Mouse (Mus musculus) stomach, embryonic 14.5 days (tissue): ENCODE results near the gene Aqp1. TPM values are rescaled to one million over a fixed set of nuclear protein-coding genes. Genes with fewer than 3 reads are reported as not detected.

Source experiments
- ATAC-seq: fragments of 200-750 bp; cut with Nextera tagmentation; 2 replicates; pipeline ENCODE4 v1.8.0; 2017; ENCODE audit warnings: low read depth, moderate TSS enrichment; ENCODE audit not compliant: insufficient number of reproducible peaks, insufficient read depth, low FRiP score
- H3K27ac ChIP-seq: fragments of 300-500 bp; sonication (generic); 2 replicates; pipeline ENCODE4 v1.5.1; 2014; ENCODE audit warnings: mild to moderate bottlenecking, low read length, moderate library complexity, mixed read lengths
- H3K27me3 ChIP-seq: fragments of 300-500 bp; sonication (generic); 2 replicates; pipeline ENCODE4 v1.6.1; 2014; ENCODE audit warnings: low read length, control low read depth, mixed read lengths; ENCODE audit not compliant: control insufficient read depth, insufficient read depth
- H3K36me3 ChIP-seq: fragments of 300-500 bp; sonication (generic); 2 replicates; pipeline ENCODE4 v1.6.1; 2014; ENCODE audit warnings: mild to moderate bottlenecking, control low read depth, low read length, moderate library complexity, mixed read lengths; ENCODE audit not compliant: control insufficient read depth, insufficient read depth
- H3K4me1 ChIP-seq: fragments of 300-500 bp; sonication (generic); 2 replicates; pipeline ENCODE4 v1.6.1; 2014; ENCODE audit warnings: low read length, control low read depth, mixed read lengths; ENCODE audit not compliant: control insufficient read depth, insufficient read depth
- H3K4me2 ChIP-seq: fragments of 300-500 bp; sonication (generic); replicated peaks from 2 replicates; pipeline ENCODE4 v1.6.1; 2014; ENCODE audit warnings: low read depth, low read length, control low read depth
- H3K4me3 ChIP-seq: fragments of 300-500 bp; sonication (generic); 2 replicates; pipeline ENCODE4 v1.5.1; 2014; ENCODE audit warnings: low read depth, low read length, control low read depth
- H3K9ac ChIP-seq: fragments of 300-500 bp; sonication (generic); replicated peaks from 2 replicates; pipeline ENCODE4 v1.6.1; 2014; ENCODE audit warnings: low read depth, mild to moderate bottlenecking, control low read depth, low read length, moderate library complexity, mixed read lengths
- H3K9me3 ChIP-seq: fragments of 300-500 bp; sonication (generic); 2 replicates; pipeline ENCODE4 v1.6.1; 2016; ENCODE audit warnings: low read depth, low read length, control low read depth; ENCODE audit not compliant: control insufficient read depth
- WGBS: fragments of 180-500 bp; shearing (Covaris S2); extraction: QIAGEN DNeasy Blood & Tissue Kit; methylation state at CpG from one replicate; pipeline ENCODE4 v1.1.7; 2014; 5-methylcytosine and 5-hydroxymethylcytosine counted together
- polyA plus RNA-seq: library from polyadenylated mRNA; unstranded; fragments of >200 nt; fragmentation: Nextera tagmentation; extraction: Ambion mirVana; gene quantifications from 2 replicates; pipeline ENCODE4 v1.2.1, GENCODE M21; 2014

Aqp1 gene
- polyA plus RNA-seq = 2.6 and 2.8 TPM in 2 replicates

DNA sequence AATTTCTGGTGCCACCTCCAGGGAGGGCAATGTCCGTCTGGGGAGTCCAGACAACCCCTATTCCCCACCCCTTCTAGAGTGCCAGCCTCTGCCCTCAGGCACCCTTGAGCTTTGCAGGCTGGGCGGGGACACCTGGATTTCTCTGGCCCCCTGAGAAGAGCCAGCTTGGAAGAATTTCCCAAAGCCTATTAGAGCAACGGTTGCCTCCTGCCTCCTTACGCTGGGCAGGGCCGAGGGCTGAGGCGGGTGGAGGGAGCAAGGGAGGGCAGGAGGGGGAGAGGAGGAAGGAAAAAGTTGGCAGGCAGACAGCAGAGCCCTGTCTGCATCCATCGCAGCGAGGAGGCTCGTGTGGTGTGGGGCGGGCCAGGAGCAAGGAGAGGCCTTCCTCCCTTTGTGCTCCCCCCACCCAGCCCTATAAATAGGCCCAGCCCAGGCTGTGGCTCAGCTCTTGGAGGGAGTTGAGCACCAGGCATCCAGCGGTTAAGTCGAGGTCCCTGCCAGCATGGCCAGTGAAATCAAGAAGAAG, at the start of gene Aqp1:
Gene Aqp1, plus strand, starts transcription at position 444 of the 526 bp plus-strand sequence.
- H3K36me3 ChIP-seq = no peaks in the 10 kb centered on the region
- no peak within 1 kb of the TSS for H3K4me2 ChIP-seq
- H3K27ac ChIP-seq = no peak within 1 kb of the TSS
- H3K4me3 ChIP-seq = no peak within 1 kb of the TSS
- ATAC-seq = peak; percentile 80
- no peaks in the 10 kb centered on the region for H3K27me3 ChIP-seq
- H3K4me1 ChIP-seq = peaks cover 28% of the 10 kb centered on the region
- 15% methylated on average over 10 of the region's 12 CpGs for WGBS
- no peaks in the 10 kb centered on the region for H3K9me3 ChIP-seq
- H3K9ac ChIP-seq = no peak within 1 kb of the TSS

DNA sequence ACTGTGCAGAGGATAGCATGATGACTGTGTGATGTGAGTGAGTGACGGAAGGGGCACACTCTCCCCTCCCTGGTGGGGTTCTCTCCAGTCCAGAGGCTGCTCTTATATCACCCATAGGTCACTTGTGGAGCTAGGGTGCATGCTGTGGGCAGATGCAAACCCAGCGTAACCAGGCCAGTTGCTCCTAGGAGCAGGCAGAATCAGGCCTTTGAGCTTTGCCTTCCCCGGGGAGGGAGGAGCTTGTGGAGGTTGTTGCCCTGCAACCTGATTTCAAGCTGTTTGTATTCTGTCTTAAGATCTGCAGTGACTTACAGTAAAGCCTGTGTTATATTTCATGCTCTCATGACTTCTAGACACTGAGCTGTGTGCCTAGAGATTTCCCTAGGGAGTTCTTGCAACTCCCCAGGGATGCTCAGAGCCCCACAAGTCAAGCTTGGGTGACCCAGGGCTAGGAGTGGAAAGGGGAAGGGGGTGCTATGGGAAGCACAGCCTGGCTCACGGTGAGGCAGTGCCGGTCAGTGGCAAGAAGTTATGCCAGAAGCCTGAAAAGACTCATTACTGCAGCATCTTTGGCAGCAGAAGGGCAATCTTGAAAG, 48.1 kb upstream of the Aqp1 start:
- no peaks in the 10 kb centered on the region for H3K9me3 ChIP-seq

DNA sequence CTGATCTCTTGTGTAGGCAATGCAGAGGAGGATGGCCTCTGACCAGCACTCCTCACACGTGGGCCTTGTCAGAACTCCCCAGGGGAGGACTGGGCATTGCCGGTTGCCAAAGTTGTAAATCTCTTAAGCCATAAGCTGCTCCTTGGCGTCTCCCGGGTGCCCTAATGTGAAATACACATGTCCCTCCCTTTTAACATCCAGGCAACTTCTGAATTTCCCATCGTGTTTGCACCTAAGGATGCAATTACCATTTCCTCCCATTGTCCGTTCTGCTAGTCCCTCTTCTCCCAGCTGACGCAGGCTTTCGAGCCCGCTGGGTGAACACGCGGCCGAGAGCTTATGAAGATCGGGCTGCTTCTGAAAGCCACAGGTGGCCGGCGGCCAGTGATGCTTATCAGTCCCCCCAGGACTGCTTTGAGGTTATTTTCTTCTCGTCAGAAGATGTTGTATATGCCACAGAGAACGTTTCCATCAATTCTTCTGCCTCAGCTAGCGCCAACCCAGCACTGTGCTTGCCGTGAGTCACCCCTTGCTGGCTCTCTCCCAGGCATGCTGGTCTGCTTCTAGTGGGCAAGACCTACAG, 41.6 kb upstream of the Aqp1 start:
- Histone ChIP-seq H3K9ac (no peak overlapping the region), H3K27ac (no peak overlapping the region), H3K36me3 (peaks cover 3% of the 10 kb centered on the region; the same call in 1 of the 2 replicates), H3K4me3 (no peak overlapping the region), H3K9me3 (no peaks in the 10 kb centered on the region), H3K4me1 (no peaks in the 10 kb centered on the region), H3K4me2 (no peak overlapping the region), H3K27me3 (no peaks in the 10 kb centered on the region)
- 53% methylated on average over 19 of the region's 19 CpGs for WGBS
- no peak for ATAC-seq

More for the DNA sequence above, 48.1 kb upstream of the Aqp1 start:
- Histone ChIP-seq H3K36me3 (peaks cover 3% of the 10 kb centered on the region; the same call in 1 of the 2 replicates), H3K4me3 (no peak overlapping the region), H3K27me3 (no peaks in the 10 kb centered on the region), H3K4me2 (no peak overlapping the region), H3K9ac (no peak overlapping the region), H3K27ac (no peak overlapping the region), H3K4me1 (no peaks in the 10 kb centered on the region)
- no peak for ATAC-seq
- WGBS = 86% methylated on average over 5 of the region's 5 CpGs

DNA sequence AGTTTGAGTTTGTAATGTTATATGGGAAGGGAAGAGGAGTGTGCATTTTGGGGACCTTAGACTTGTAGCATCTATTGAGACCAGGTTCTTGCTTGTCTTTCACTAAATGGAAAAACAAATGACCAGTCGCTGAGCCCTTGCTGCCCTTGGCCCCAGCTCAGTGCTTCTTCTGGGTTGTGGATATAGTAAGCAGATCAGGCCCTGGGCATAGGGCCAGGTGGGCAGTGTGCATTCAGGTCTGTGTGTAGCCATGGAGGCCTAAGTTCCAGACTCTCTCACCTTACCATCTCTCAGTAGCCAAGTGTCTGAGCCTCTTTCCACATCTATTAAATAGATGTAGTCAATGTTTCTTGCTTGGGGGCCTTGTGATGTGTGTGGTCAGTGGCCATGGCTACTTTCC, 40.9 kb upstream of the Aqp1 start:
- WGBS = 95% methylated on average over 1 of the region's 1 CpGs
- H3K4me1 ChIP-seq = no peaks in the 10 kb centered on the region
- peaks cover 3% of the 10 kb centered on the region; the same call in 1 of the 2 replicates for H3K36me3 ChIP-seq
- no peak overlapping the region for H3K27ac ChIP-seq
- H3K27me3 ChIP-seq = no peaks in the 10 kb centered on the region
- ATAC-seq = no peak
- H3K9ac ChIP-seq = no peak overlapping the region
- no peaks in the 10 kb centered on the region for H3K9me3 ChIP-seq
- no peak overlapping the region for H3K4me3 ChIP-seq
- no peak overlapping the region for H3K4me2 ChIP-seq

DNA sequence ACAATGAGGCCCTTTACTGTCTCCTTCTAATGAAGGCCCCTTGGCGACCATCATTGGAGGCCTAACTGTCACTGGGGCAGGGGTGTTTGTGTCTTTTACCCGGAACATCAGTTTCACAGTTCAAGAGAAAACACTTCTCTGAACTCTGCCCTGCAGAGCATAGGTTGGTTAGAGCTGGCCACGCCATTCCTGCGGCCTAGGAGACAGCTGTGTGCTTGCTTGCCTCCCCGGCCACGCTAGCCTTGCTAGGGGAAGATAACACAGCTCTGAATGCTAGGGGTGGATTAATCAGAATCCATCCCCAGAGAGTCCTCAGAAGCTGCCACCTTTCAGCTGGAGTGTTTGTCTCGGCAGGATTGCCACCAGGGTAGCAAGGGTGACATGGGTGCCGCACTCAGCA, 36.8 kb upstream of the Aqp1 start:
- WGBS = 74% methylated on average over 8 of the region's 8 CpGs
- Histone ChIP-seq H3K9ac (no peak overlapping the region), H3K27ac (no peak overlapping the region), H3K36me3 (no peaks in the 10 kb centered on the region), H3K9me3 (no peaks in the 10 kb centered on the region), H3K4me2 (no peak overlapping the region), H3K4me3 (no peak overlapping the region), H3K27me3 (no peaks in the 10 kb centered on the region), H3K4me1 (no peaks in the 10 kb centered on the region)
- no peak for ATAC-seq

DNA sequence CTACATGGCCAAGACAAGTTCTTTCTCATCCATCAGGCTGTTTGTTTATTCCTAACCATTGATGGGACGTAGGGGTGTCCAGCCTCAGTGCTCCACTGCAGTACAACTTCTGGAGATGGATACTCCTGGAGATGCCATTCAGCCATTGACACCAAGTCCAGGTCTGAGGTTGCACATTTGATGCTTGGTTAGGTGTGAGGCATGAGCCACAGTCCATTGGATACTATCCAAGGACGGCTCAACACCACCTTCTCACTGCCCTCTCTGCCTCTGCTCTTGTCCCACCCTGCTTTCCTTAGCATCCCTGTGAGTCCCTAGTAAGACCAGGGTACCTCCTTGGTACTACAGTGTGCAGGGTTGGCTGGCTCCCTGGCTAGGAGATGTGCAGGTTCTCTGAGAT, 36.3 kb upstream of the Aqp1 start:
- 81% methylated on average over 2 of the region's 2 CpGs for WGBS
- Histone ChIP-seq H3K27ac (no peak overlapping the region), H3K4me3 (no peak overlapping the region), H3K4me2 (no peak overlapping the region), H3K4me1 (no peaks in the 10 kb centered on the region), H3K9ac (no peak overlapping the region), H3K27me3 (no peaks in the 10 kb centered on the region), H3K9me3 (no peaks in the 10 kb centered on the region), H3K36me3 (no peaks in the 10 kb centered on the region)
- no peak for ATAC-seq

DNA sequence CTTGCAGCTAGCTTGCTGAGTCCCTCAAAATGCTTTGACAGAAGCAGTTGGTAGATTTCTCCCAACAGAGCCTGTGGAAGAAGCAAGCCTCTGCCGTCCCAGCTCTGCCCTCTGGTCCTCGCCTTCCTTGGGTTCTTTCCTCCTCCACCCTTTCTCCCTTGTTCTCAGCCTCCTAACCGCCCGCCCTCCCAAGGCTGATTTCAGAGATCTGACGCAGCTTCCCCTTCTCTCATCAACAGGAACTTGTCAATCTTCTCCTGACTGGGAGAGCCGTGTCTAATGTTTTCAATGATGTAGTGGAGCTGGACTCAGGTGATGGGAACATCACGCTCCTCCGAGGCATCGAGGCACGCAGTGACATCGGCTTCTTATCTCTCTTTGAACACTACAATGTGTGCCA, 35.5 kb upstream of the Aqp1 start:
- Histone ChIP-seq H3K27ac (no peak overlapping the region), H3K9me3 (no peaks in the 10 kb centered on the region), H3K4me2 (no peak overlapping the region), H3K4me1 (no peaks in the 10 kb centered on the region), H3K27me3 (no peaks in the 10 kb centered on the region), H3K36me3 (no peaks in the 10 kb centered on the region), H3K9ac (no peak overlapping the region), H3K4me3 (no peak overlapping the region)
- WGBS = 86% methylated on average over 11 of the region's 11 CpGs
- ATAC-seq = no peak

DNA sequence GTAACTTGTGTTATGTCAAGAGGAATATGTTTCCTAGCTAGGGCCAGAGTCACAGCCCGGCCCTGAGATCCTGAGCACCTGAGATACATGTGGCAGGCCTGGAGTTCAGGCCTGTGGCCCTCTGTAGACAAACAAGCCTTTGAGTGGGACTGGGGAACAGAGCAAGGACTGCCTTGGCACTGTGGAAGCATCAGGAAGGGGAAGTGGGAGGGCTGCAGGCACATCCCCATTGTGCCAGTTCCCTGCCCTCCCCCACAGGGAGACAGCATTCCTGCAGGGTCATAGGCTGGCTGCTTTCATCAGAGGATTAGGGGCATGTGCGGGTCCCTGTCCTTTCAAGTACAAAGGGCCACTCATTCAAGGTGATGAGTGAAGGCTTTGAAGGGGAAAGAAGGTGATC, 26.1 kb upstream of the Aqp1 start:
- no peak overlapping the region for H3K4me3 ChIP-seq
- no peak overlapping the region for H3K27ac ChIP-seq
- H3K9ac ChIP-seq = no peak overlapping the region
- ATAC-seq = no peak
- 65% methylated on average over 2 of the region's 2 CpGs for WGBS
- no peaks in the 10 kb centered on the region for H3K9me3 ChIP-seq
- no peaks in the 10 kb centered on the region; the same call in 1 of the 2 replicates for H3K36me3 ChIP-seq
- no peaks in the 10 kb centered on the region for H3K27me3 ChIP-seq
- H3K4me1 ChIP-seq = no peaks in the 10 kb centered on the region
- H3K4me2 ChIP-seq = no peak overlapping the region
